Mouse (Mus musculus): ENCODE data around the gene Arhgdia. TPM values are rescaled to one million over a fixed set of nuclear protein-coding genes. Genes with fewer than 3 reads are reported as not detected.
A peak's percentile ranks its signal among the peaks of the same experiment; 100 is the strongest.
"Not testable (repeated sequence)": the region's sequence is repeated elsewhere in the genome, so short reads cannot be mapped to it uniquely, and the experiment has no call there.

The Arhgdia gene
- polyA plus RNA-seq, 1 experiment from 2014 or later = 699 TPM

GRCm38 (mm10) chr11:120558843-120559242 is 22.6 kb downstream of the Arhgdia start:
- peaks cover 52% of the 10 kb centered on the region for H3K36me3 ChIP-seq
- not testable (repeated sequence) for H3K4me1 ChIP-seq; H3K4me3 ChIP-seq; H3K9ac ChIP-seq; ATAC-seq (ENCODE audit: borderline replicate concordance, extremely low read depth, low FRiP score, low TSS enrichment); H3K27ac ChIP-seq; H3K4me2 ChIP-seq; H3K9me3 ChIP-seq; H3K27me3 ChIP-seq
- 86% methylated on average over 6 of the region's 6 CpGs for whole genome bisulfite sequencing

- H3K4me1 ChIP-seq = peaks cover 5% of the 10 kb centered on the region
- no peak overlapping the region for H3K27ac ChIP-seq
- H3K4me3 ChIP-seq = no peak overlapping the region
- H3K9ac ChIP-seq = no peak overlapping the region
- WGBS = 65% methylated on average over 2 of the region's 2 CpGs
- ATAC-seq (ENCODE audit: borderline replicate concordance, extremely low read depth, low FRiP score, low TSS enrichment) = no peak
- peaks cover 17% of the 10 kb centered on the region for H3K36me3 ChIP-seq
- no peaks in the 10 kb centered on the region for H3K9me3 ChIP-seq
- no peaks in the 10 kb centered on the region for H3K27me3 ChIP-seq
- H3K4me2 ChIP-seq = no peak overlapping the region
These were observed 26.2 kb downstream of the Arhgdia start for GRCm38 (mm10) chr11:120555260-120555659.

DNA sequence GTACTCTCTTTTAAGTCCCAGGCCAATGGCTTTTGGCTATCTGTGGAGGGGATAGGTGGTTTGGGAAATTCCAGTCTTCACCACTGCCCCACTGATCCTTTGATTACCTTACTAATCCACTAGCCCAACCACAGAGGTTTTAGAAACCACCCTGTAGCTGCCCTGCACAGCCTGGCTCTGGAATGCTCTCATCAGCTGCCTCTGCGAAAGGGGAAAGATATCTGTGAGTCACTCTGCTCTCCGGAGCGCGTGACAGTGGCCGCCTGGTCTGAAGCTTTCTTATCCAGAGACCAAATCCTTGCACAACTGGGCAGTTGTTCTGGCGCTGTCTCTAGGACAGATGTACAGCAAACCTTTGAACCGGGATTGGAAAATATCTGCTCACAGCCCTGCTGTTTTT is 26.6 kb downstream of the Arhgdia start:
- H3K27ac ChIP-seq = no peak overlapping the region

DNA sequence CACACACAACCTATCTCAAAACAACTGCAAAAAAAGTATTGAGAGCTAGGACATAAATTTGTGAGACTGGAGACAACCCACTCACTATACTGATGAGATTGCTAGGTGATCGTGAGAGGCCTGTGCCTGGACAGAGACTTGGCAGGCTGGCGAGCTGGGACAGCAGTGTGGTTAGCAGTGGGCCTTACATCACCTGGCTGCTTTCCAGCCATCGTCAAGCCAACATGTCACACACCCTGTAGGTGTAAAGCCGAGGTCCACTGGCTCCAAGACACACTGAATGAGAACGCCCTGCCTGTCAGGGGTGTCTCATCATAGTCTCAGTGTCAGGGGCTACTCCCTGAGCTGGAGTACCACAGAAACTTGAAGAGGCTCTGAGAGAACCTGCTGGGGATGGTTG is 28.7 kb downstream of the Arhgdia start:
- 59% methylated on average over 5 of the region's 5 CpGs for WGBS
- Histone ChIP-seq H3K36me3 (no peaks in the 10 kb centered on the region), H3K4me1 (peaks cover 23% of the 10 kb centered on the region), H3K27ac (no peak overlapping the region), H3K4me2 (no peak overlapping the region), H3K4me3 (no peak overlapping the region), H3K9ac (no peak overlapping the region), H3K9me3 (no peaks in the 10 kb centered on the region), H3K27me3 (no peaks in the 10 kb centered on the region)
- no peak for ATAC-seq (ENCODE audit: borderline replicate concordance, extremely low read depth, low FRiP score, low TSS enrichment)

More for the DNA sequence above, 26.6 kb downstream of the Arhgdia start:
- Histone ChIP-seq H3K27me3 (no peaks in the 10 kb centered on the region), H3K4me1 (peaks cover 9% of the 10 kb centered on the region), H3K4me3 (no peak overlapping the region), H3K9me3 (no peaks in the 10 kb centered on the region), H3K9ac (no peak overlapping the region), H3K36me3 (peaks cover 12% of the 10 kb centered on the region), H3K4me2 (no peak overlapping the region)
- WGBS = 66% methylated on average over 7 of the region's 7 CpGs
- no peak for ATAC-seq (ENCODE audit: borderline replicate concordance, extremely low read depth, low FRiP score, low TSS enrichment)

GRCm38 (mm10) chr11:120550810-120551440 is 30.5 kb downstream of the Arhgdia start, which contains the start of gene Ppp1r27:
Gene Ppp1r27 (minus strand): TSS chr11:120551132.
- H3K4me1 ChIP-seq = peaks cover 27% of the 10 kb centered on the region
- no peaks in the 10 kb centered on the region for H3K36me3 ChIP-seq
- H3K27ac ChIP-seq = peak within 1 kb of the TSS; percentile 96; the same call in 1 of the 2 replicates
- ATAC-seq (ENCODE audit: borderline replicate concordance, extremely low read depth, low FRiP score, low TSS enrichment) = no peak
- peak within 1 kb of the TSS; percentile 95 for H3K4me3 ChIP-seq
- peak within 1 kb of the TSS; percentile 99 for H3K9ac ChIP-seq
- peak within 1 kb of the TSS; percentile 89 for H3K4me2 ChIP-seq
- WGBS = 91% methylated on average over 28 of the region's 28 CpGs
- no peaks in the 10 kb centered on the region for H3K27me3 ChIP-seq
- H3K9me3 ChIP-seq = no peaks in the 10 kb centered on the region

- H3K27ac ChIP-seq = peak overlapping the region; percentile 96
- no peak for ATAC-seq (ENCODE audit: borderline replicate concordance, extremely low read depth, low FRiP score, low TSS enrichment)
- WGBS = 52% methylated on average over 11 of the region's 11 CpGs
- H3K4me1 ChIP-seq = peaks cover 27% of the 10 kb centered on the region
- H3K9ac ChIP-seq = peak overlapping the region; percentile 99
- no peaks in the 10 kb centered on the region for H3K27me3 ChIP-seq
- H3K4me2 ChIP-seq = peak overlapping the region; percentile 89
- no peaks in the 10 kb centered on the region for H3K9me3 ChIP-seq
- peak overlapping the region; percentile 95 for H3K4me3 ChIP-seq
- no peaks in the 10 kb centered on the region for H3K36me3 ChIP-seq
These were observed 31.2 kb downstream of the Arhgdia start for GRCm38 (mm10) chr11:120549986-120550809.

DNA sequence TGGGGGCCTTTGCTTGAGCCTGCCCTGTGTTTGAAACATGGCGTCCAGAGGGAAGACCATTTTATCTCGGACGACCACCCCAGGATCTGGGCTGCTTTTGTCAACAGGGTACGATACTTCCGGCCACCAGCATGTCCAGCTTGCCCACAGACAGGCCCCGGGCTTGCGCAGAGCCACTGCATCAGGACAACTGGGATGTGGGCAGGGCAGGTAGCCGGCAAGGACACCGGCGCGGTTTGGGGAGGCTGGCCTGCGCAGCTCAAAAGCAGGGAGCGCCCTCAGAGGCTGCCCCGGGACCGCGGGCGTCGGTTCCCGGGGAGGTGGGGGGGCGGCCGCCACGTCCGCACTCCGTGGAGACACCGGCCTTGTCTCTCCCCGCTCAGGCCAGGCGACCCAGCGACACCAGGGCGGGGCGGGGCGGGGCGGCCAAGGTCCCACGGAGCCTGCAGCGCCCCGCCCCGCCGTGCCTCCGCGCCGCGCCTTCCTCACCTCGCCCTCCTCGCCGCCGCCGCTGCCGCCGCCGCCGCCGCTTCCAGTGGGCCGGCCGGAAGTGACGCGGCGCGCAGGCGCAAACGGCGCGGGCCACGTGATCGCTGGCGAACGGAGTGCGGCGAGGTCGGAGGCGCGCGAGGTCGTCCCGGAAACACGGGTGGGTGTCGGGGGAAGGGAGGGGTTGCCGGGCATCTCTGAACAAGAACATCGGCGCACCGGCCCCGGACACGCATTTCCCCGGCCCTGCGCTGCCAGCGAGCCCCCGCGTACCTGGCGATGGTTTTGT is 32.1 kb downstream of the Arhgdia start, which contains the start of gene Mcrip1:
Mcrip1 (minus strand) TSS at position 560 of the 778 bp plus-strand sequence.
- Histone ChIP-seq H3K27me3 (no peaks in the 10 kb centered on the region), H3K4me1 (peaks cover 27% of the 10 kb centered on the region), H3K4me2 (peak within 1 kb of the TSS; percentile 89), H3K9me3 (no peaks in the 10 kb centered on the region), H3K27ac (peak within 1 kb of the TSS; percentile 96), H3K4me3 (peak within 1 kb of the TSS; percentile 95), H3K36me3 (peaks cover 3% of the 10 kb centered on the region), H3K9ac (peak within 1 kb of the TSS; percentile 99)
- WGBS = under 1% methylated on average over 71 of the region's 87 CpGs
- peak; percentile 84 for ATAC-seq (ENCODE audit: borderline replicate concordance, extremely low read depth, low FRiP score, low TSS enrichment)

DNA sequence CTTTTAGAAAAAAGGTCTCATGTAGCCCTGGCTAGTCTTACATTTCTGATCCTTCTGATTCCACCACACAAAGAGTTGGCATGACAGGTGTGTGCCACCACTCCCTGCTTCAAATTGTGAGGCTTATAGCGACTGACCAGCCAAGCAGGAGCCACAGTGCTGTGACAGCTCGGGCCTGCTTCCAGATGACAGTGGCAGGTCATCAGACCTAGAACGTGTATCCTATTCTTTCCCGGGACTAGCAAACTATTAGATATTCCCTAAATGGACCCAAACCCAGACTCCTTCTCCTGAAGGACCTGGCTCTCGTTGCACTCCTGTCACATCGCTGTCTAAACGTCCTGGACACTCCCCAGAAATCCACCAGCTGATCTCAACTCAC is 32.6 kb downstream of the Arhgdia start:
- peak overlapping the region; percentile 99 for H3K9ac ChIP-seq
- peak overlapping the region; percentile 89 for H3K4me2 ChIP-seq
- ATAC-seq (ENCODE audit: borderline replicate concordance, extremely low read depth, low FRiP score, low TSS enrichment) = no peak
- no peaks in the 10 kb centered on the region for H3K9me3 ChIP-seq
- H3K4me1 ChIP-seq = peaks cover 27% of the 10 kb centered on the region
- WGBS = 14% methylated on average over 7 of the region's 7 CpGs
- no peaks in the 10 kb centered on the region for H3K27me3 ChIP-seq
- H3K27ac ChIP-seq = peak overlapping the region; percentile 96
- peaks cover 9% of the 10 kb centered on the region for H3K36me3 ChIP-seq
- peak overlapping the region; percentile 95 for H3K4me3 ChIP-seq

GRCm38 (mm10) chr11:120548214-120548613 is 33.2 kb downstream of the Arhgdia start:
- Histone ChIP-seq H3K4me2 (peak overlapping the region; percentile 89), H3K4me1 (peaks cover 27% of the 10 kb centered on the region), H3K9me3 (no peaks in the 10 kb centered on the region), H3K36me3 (peaks cover 15% of the 10 kb centered on the region), H3K27me3 (no peaks in the 10 kb centered on the region), H3K9ac (peak overlapping the region; percentile 99; the same call in 1 of the 2 replicates), H3K27ac (no peak overlapping the region), H3K4me3 (peak overlapping the region; percentile 95; the same call in 1 of the 2 replicates)
- no peak for ATAC-seq (ENCODE audit: borderline replicate concordance, extremely low read depth, low FRiP score, low TSS enrichment)
- WGBS = 70% methylated on average over 3 of the region's 3 CpGs

- H3K36me3 ChIP-seq = peaks cover 22% of the 10 kb centered on the region
- H3K9me3 ChIP-seq = no peaks in the 10 kb centered on the region
- no peak overlapping the region for H3K4me3 ChIP-seq
- no peak overlapping the region for H3K4me2 ChIP-seq
- no peak overlapping the region for H3K9ac ChIP-seq
- no peak overlapping the region for H3K27ac ChIP-seq
- H3K27me3 ChIP-seq = no peaks in the 10 kb centered on the region
- 46% methylated on average over 2 of the region's 2 CpGs for WGBS
- H3K4me1 ChIP-seq = peaks cover 27% of the 10 kb centered on the region
- no peak for ATAC-seq (ENCODE audit: borderline replicate concordance, extremely low read depth, low FRiP score, low TSS enrichment)
These were observed 34.0 kb downstream of the Arhgdia start for GRCm38 (mm10) chr11:120547469-120547868.

- Histone ChIP-seq H3K9ac (no peak overlapping the region), H3K4me1 (peaks cover 27% of the 10 kb centered on the region), H3K4me2 (no peak overlapping the region), H3K4me3 (no peak overlapping the region), H3K9me3 (no peaks in the 10 kb centered on the region), H3K36me3 (peaks cover 25% of the 10 kb centered on the region), H3K27me3 (no peaks in the 10 kb centered on the region), H3K27ac (no peak overlapping the region)
- ATAC-seq (ENCODE audit: borderline replicate concordance, extremely low read depth, low FRiP score, low TSS enrichment) = no peak
- WGBS = 91% methylated on average over 3 of the region's 3 CpGs
These were observed 35.5 kb downstream of the Arhgdia start for GRCm38 (mm10) chr11:120545964-120546363.

Data from lung, embryonic 15.5 days (tissue).